Mouse (Mus musculus) heart, postnatal 0 days (tissue): ENCODE results near the gene Srgap1.

Experiments used
- CTCF ChIP-seq: IDR thresholded peaks from 2 replicates; pipeline ENCODE4 v1.5.1; 2016; ENCODE audit warnings: antibody characterized with exemption, control low read depth, low read depth
- EP300 ChIP-seq: IDR thresholded peaks from 2 replicates; pipeline ENCODE4 v1.6.1; 2016; ENCODE audit warnings: antibody characterized with exemption, low read depth

DNA sequence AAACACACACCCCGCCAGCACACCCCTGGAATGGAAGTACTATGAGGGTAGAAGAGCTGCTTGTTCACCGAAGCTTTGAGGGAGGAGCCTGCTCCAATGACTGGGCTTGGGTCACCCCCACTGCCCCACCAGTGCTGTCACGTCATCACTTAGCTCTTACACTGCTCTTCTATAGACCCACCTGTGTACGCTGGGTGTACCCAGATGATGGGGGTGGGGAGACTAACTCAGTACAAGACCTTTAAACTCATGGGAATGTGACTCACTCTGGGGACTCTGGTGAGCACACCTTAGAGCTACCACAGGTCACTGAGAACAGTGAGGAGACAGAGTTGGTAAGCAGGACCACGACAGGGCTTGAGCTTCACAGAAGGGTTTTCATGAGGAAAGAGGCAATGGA, 94.1 kb downstream of the Srgap1 start:
- TF ChIP-seq CTCF (no peak), EP300 (no peak)
